20 mouse cellular contexts compared by ENCODE assay signal in the genomic region with DNA sequence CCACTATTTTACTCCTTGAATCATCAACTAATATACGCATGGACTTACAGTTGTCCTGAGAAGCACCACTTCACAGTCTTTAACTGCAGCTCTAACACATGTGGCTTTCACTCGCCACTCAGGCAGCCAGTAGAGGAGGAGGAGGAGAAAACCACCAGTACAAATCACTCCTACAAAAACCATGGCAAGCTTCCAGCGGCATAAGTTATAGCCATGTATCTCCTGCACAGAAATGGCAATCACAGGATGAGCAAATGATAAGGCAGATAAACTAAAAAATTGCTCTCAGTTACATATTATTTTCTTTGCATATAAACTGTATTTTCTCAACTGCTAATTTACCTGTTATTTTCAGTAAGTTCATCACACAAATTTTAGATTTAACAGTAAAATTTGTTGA. TPM values are rescaled to one million over a fixed set of nuclear protein-coding genes. Genes with fewer than 3 reads are reported as not detected.
DNase-seq lines count a peak whose midpoint lies in the region; ATAC-seq and TF ChIP-seq lines count a peak whose summit lies in the region.
"Had no signal": no experiment of that assay in that cellular context is flagged by ENCODE, and none has a peak within 500 bp of the region (broad histone marks: within the 10 kb centered on the region; RNA-seq: fewer than 3 reads in every experiment).

No protein-coding gene starts in this region.

- no peak overlapping the region for H3K4me3 ChIP-seq in midbrain, embryonic 11.5 days (ENCODE audit: low read depth, low read length)
- no peak overlapping the region for H3K4me3 ChIP-seq in midbrain, embryonic 14.5 days (replicated peaks; ENCODE audit: low read depth, low read length)
- H3K4me3 ChIP-seq in MEL (ENCODE audit: control insufficient read depth in 1 of 2, insufficient read depth in 1 of 2, low read depth in 2 of 2, low read length in 2 of 2) = no peak overlapping the region
- H3K4me3 ChIP-seq: embryonic facial prominence, embryonic 13.5 days; forebrain, embryonic 12.5 days; heart, embryonic 13.5 days; hindbrain, embryonic 15.5 days had no signal

- no peak overlapping the region for H3K27ac ChIP-seq in midbrain, embryonic 11.5 days (ENCODE audit: low read depth, low read length)
- no peak overlapping the region for H3K27ac ChIP-seq in midbrain, embryonic 14.5 days (replicated peaks; ENCODE audit: low read depth, low read length)
- H3K27ac ChIP-seq in MEL (ENCODE audit: control insufficient read depth, low read depth, low read length) = no peak overlapping the region
- H3K27ac ChIP-seq: embryonic facial prominence, embryonic 13.5 days; forebrain, embryonic 12.5 days; heart, embryonic 13.5 days; hindbrain, embryonic 15.5 days had no signal

- H3K36me3 ChIP-seq in midbrain, embryonic 11.5 days (ENCODE audit: control insufficient read depth, insufficient read depth, low read length) = no peaks in the 10 kb centered on the region
- 0 out of 2 replicates have a peak, but pooled peaks cover 3% of the 10 kb centered on the region for H3K36me3 ChIP-seq in midbrain, embryonic 14.5 days (ENCODE audit: control insufficient read depth, insufficient read depth, low read length)
- peaks cover 28 to 61% of the 10 kb centered on the region in 2 experiments for H3K36me3 ChIP-seq in MEL (ENCODE audit: control insufficient read depth in 1 of 2, insufficient read depth in 2 of 2, low read length in 2 of 2)
- H3K36me3 ChIP-seq: hindbrain, embryonic 15.5 days had no signal

- H3K9ac ChIP-seq in midbrain, embryonic 11.5 days (ENCODE audit: low read length) = no peak overlapping the region
- no peak overlapping the region for H3K9ac ChIP-seq in midbrain, embryonic 14.5 days (replicated peaks; ENCODE audit: low read length)
- no peak overlapping the region for H3K9ac ChIP-seq in MEL (ENCODE audit: control insufficient read depth, low read depth, low read length, poor library complexity, severe bottlenecking)
- H3K9ac ChIP-seq: embryonic facial prominence, embryonic 13.5 days; forebrain, embryonic 12.5 days; forebrain, postnatal 0 days; heart, embryonic 13.5 days; hindbrain, embryonic 15.5 days had no signal

- peak; percentile 6 to 27 for DNase-seq in frontal cortex, adult 2 months (ENCODE audit: extremely low spot score in 1 of 2, low spot score in 1 of 2)
- no peak for DNase-seq in frontal cortex, postnatal 14 days (ENCODE audit: low spot score in 2 of 2)
- peak; percentile 26 for DNase-seq in midbrain, embryonic 11.5 days (ENCODE audit: low spot score, missing footprints)
- DNase-seq in midbrain, embryonic 14.5 days = no peak
- no peak for DNase-seq in MEL (ENCODE audit: low read depth, low spot score)
- peak; percentile 8 for DNase-seq in telencephalon, adult 2 months (ENCODE audit: low read depth, low spot score)
- DNase-seq: adrenal gland, adult 8-10 months; cerebellum, adult 11-12 months; cerebellum, adult 9-11 months; cerebellum, postnatal 36 days; forebrain, postnatal 0 days; gastrocnemius, postnatal 25 days; heart, postnatal 36 days had no signal

- TF ChIP-seq EP300 in MEL (IDR thresholded peaks at IDR 0.05; ENCODE audit: low read depth in 1 of 2, low read length in 2 of 2) = no peak

- no peak for ATAC-seq in midbrain, embryonic 11.5 days (ENCODE audit: low FRiP score)
- no peak for ATAC-seq in midbrain, embryonic 14.5 days (ENCODE audit: low FRiP score, low TSS enrichment)
- no peak for ATAC-seq in inflammation-experienced regulatory T-cells, adult 6 months
- ATAC-seq: forebrain, postnatal 0 days had no signal

- no peak for TF ChIP-seq RAD21 in MEL (IDR thresholded peaks at IDR 0.05; ENCODE audit: low read depth, low read length)

- H3K27me3 ChIP-seq in midbrain, embryonic 11.5 days (ENCODE audit: control insufficient read depth, insufficient read depth, low read length) = no peaks in the 10 kb centered on the region
- H3K27me3 ChIP-seq in midbrain, embryonic 14.5 days (ENCODE audit: control insufficient read depth, insufficient read depth, low read length) = no peaks in the 10 kb centered on the region
- no peaks in the 10 kb centered on the region for H3K27me3 ChIP-seq in MEL (ENCODE audit: control insufficient read depth in 1 of 2, insufficient read depth in 2 of 2, low read length in 2 of 2)
- H3K27me3 ChIP-seq: CH12.LX; embryonic facial prominence, embryonic 13.5 days; forebrain, embryonic 12.5 days; heart, embryonic 13.5 days; hindbrain, embryonic 15.5 days had no signal

- no peak overlapping the region for H3K4me2 ChIP-seq in midbrain, embryonic 11.5 days
- H3K4me2 ChIP-seq in midbrain, embryonic 14.5 days (ENCODE audit: low read length) = no peak overlapping the region
- H3K4me2 ChIP-seq: embryonic facial prominence, embryonic 13.5 days; forebrain, embryonic 12.5 days; heart, embryonic 13.5 days; hindbrain, embryonic 15.5 days had no signal

- 92% methylated on average over 3 of the region's 3 CpGs for WGBS in midbrain, embryonic 11.5 days
- WGBS in midbrain, embryonic 14.5 days = 87% methylated on average over 3 of the region's 3 CpGs

- TF ChIP-seq CTCF in MEL (IDR thresholded peaks at IDR 0.05 in 2 of 3, conservative IDR thresholded peaks at IDR 0.05 in 1 of 3; ENCODE audit: control insufficient read depth in 1 of 3, insufficient read depth in 1 of 3, low read depth in 2 of 3, low read length in 3 of 3, poor library complexity in 1 of 3, severe bottlenecking in 1 of 3) = no peak

- no peaks in the 10 kb centered on the region for H3K9me3 ChIP-seq in midbrain, embryonic 11.5 days (ENCODE audit: control insufficient read depth, low read length)
- no peaks in the 10 kb centered on the region for H3K9me3 ChIP-seq in midbrain, embryonic 14.5 days (ENCODE audit: control insufficient read depth, low read length)
- H3K9me3 ChIP-seq in MEL (replicated peaks; ENCODE audit: insufficient read depth, low read length) = no peaks in the 10 kb centered on the region
- H3K9me3 ChIP-seq: embryonic facial prominence, embryonic 13.5 days; forebrain, embryonic 12.5 days; heart, embryonic 13.5 days; hindbrain, embryonic 15.5 days had no signal

- TF ChIP-seq POLR2A in MEL (IDR thresholded peaks at IDR 0.05; ENCODE audit: control insufficient read depth in 1 of 2, insufficient read depth in 1 of 2, low read depth in 1 of 2, low read length in 2 of 2, poor library complexity in 1 of 2) = no peak

- no peaks in the 10 kb centered on the region for H3K4me1 ChIP-seq in midbrain, embryonic 11.5 days (ENCODE audit: control insufficient read depth, insufficient read depth, low read length)
- H3K4me1 ChIP-seq in midbrain, embryonic 14.5 days (ENCODE audit: control insufficient read depth, insufficient read depth, low read length) = no peaks in the 10 kb centered on the region
- peaks cover 0 to 2% of the 10 kb centered on the region in 2 experiments; a peak in 2 of 4 replicates for H3K4me1 ChIP-seq in MEL (ENCODE audit: control insufficient read depth in 1 of 2, insufficient read depth in 2 of 2, low read length in 2 of 2)
- H3K4me1 ChIP-seq: embryonic facial prominence, embryonic 13.5 days; forebrain, embryonic 12.5 days; heart, embryonic 13.5 days; hindbrain, embryonic 15.5 days had no signal

- H3K79me2 ChIP-seq in MEL (ENCODE audit: control insufficient read depth, insufficient read depth, low read length, poor library complexity) = peaks cover 21% of the 10 kb centered on the region

TF ChIP-seq in MEL, 35 proteins besides CTCF, POLR2A, EP300 and RAD21:
- TF ChIP-seq RCOR1 (IDR thresholded peaks at IDR 0.05; ENCODE audit: low read depth, low read length) = peak; percentile 73
- no peak for TF ChIP-seq KAT2A (conservative IDR thresholded peaks at IDR 0.05; ENCODE audit: low read depth, low read length)
- TF ChIP-seq JUND (IDR thresholded peaks at IDR 0.05; ENCODE audit: low read depth, low read length) = no peak
- no peak for TF ChIP-seq GATA1 (IDR thresholded peaks at IDR 0.05; ENCODE audit: low read depth, low read length)
- TF ChIP-seq ZMIZ1 (IDR thresholded peaks at IDR 0.05; ENCODE audit: low read depth, low read length) = no peak
- no peak for TF ChIP-seq MEF2A (IDR thresholded peaks at IDR 0.05; ENCODE audit: extremely low read depth, insufficient replicate concordance, low read depth, low read length, poor library complexity, severe bottlenecking)

RNA-seq across cellular contexts. Expression of gene Atp13a3, which starts 43.2 kb away (rescaled TPM):
- 26.9 and 29.3 TPM in 2 replicates for polyA plus RNA-seq in frontal cortex, adult 2 months (2012; rRNA removed)
- 11.0 and 11.1 TPM in 2 replicates for polyA plus RNA-seq in midbrain, embryonic 11.5 days (2014; fragmentation: Nextera tagmentation; extraction: Ambion mirVana)
- polyA plus RNA-seq in midbrain, embryonic 14.5 days (2014; fragmentation: Nextera tagmentation; extraction: Ambion mirVana) = 8.9 and 10.9 TPM in 2 replicates
- 120 and 145 TPM in 2 replicates for total RNA-seq in MEL (2012; rRNA removed)
- 100 to 1,000 TPM in 1 of 2 experiments, 10 to 100 TPM in 1; 93.3 to 117 TPM for polyA plus RNA-seq in MEL (2012; ENCODE audit: insufficient read depth in 1 of 2, insufficient read length in 2 of 2, low read depth in 1 of 2, low replicate concordance in 2 of 2, missing spikeins in 1 of 2)
- 10 to 100 TPM in 2 of 3 experiments, 1 to 10 TPM in 1; 9.3 to 13.1 (median 12.9) TPM for polyA plus RNA-seq in inflammation-experienced regulatory T-cells, adult 6 months (2017; shearing (Covaris generic))

RNA-seq across cellular contexts. Expression of gene Gp5, which starts 51.9 kb away (rescaled TPM):
- polyA plus RNA-seq in frontal cortex, adult 2 months (2012; rRNA removed) = 0.57 and 0.90 TPM in 2 replicates
- 2.1 and 2.3 TPM in 2 replicates for polyA plus RNA-seq in midbrain, embryonic 11.5 days (2014; fragmentation: Nextera tagmentation; extraction: Ambion mirVana)
- polyA plus RNA-seq in midbrain, embryonic 14.5 days (2014; fragmentation: Nextera tagmentation; extraction: Ambion mirVana) = 0.23 and 0.30 TPM in 2 replicates
- total RNA-seq in MEL (2012; rRNA removed) = 49.0 and 59.2 TPM in 2 replicates
- polyA plus RNA-seq in MEL (2012; ENCODE audit: insufficient read depth in 1 of 2, insufficient read length in 2 of 2, low read depth in 1 of 2, low replicate concordance in 2 of 2, missing spikeins in 1 of 2) = 10 to 100 TPM in 1 of 2 experiments, not detected in 1; 63.1 TPM
- not detected for polyA plus RNA-seq in inflammation-experienced regulatory T-cells, adult 6 months (2017; shearing (Covaris generic))
- total RNA-seq: gastrocnemius, adult 18-20 months had no signal

Comparison
In these comparisons a context has a peak if more than half of its experiments do, and no peak if none do; other contexts are left out.
1. DNase-seq: peak in frontal cortex, adult 2 months (2 of 2), midbrain, embryonic 11.5 days (single experiment) and telencephalon, adult 2 months (single experiment); none in frontal cortex, postnatal 14 days (0 of 2), midbrain, embryonic 14.5 days (single experiment) and MEL (single experiment).